Mouse (Mus musculus) MEL (cell line): Measurements from ENCODE around the gene Exoc4. TPM values are rescaled to one million over a fixed set of nuclear protein-coding genes. Genes with fewer than 3 reads are reported as not detected.

Source experiments
- DNase-seq: peaks from one replicate; pipeline ENCODE4 v3.0.0; 2011; ENCODE audit warnings: low read depth, low spot score
- H3K27ac ChIP-seq: 2 replicates; pipeline ENCODE4 v1.5.1; 2012; ENCODE audit warnings: low read depth, mild to moderate bottlenecking, control low read depth, low read length, moderate library complexity; ENCODE audit not compliant: control insufficient read depth
- H3K27me3 ChIP-seq, 2 experiments: fragments of 150-350 bp in 1 of 2; sonication (generic) in 1 of 2; 2 replicates each; pipeline ENCODE4 v1.6.1; 2012; ENCODE audit warnings: low read length in 2 of 2, mild to moderate bottlenecking in 2 of 2, improper control_type of control experiment in 1 of 2, moderate library complexity in 1 of 2; ENCODE audit not compliant: insufficient read depth in 2 of 2, control insufficient read depth in 1 of 2
- H3K36me3 ChIP-seq, 2 experiments: 2 replicates each; pipeline ENCODE4 v1.6.1; 2012 to 2014; ENCODE audit warnings: low read length in 2 of 2, improper control_type of control experiment in 1 of 2, inconsistent platforms in 1 of 2, mild to moderate bottlenecking in 1 of 2; ENCODE audit not compliant: insufficient read depth in 2 of 2, control insufficient read depth in 1 of 2
- H3K4me1 ChIP-seq, 2 experiments: fragments of 150-350 bp in 1 of 2; sonication (generic) in 1 of 2; 2 replicates each; pipeline ENCODE4 v1.6.1; 2012; ENCODE audit warnings: low read length in 2 of 2, improper control_type of control experiment in 1 of 2, mild to moderate bottlenecking in 1 of 2; ENCODE audit not compliant: insufficient read depth in 2 of 2, control insufficient read depth in 1 of 2
- H3K4me3 ChIP-seq, 2 experiments: fragments of 150-350 bp in 1 of 2; sonication (generic) in 1 of 2; 2 replicates each; pipeline ENCODE4 v1.5.1; 2012; ENCODE audit warnings: low read depth in 2 of 2, low read length in 2 of 2, mild to moderate bottlenecking in 2 of 2, moderate library complexity in 2 of 2, control low read depth in 1 of 2, improper control_type of control experiment in 1 of 2; ENCODE audit not compliant: control insufficient read depth in 1 of 2, insufficient read depth in 1 of 2
- H3K79me2 ChIP-seq: 2 replicates; pipeline ENCODE4 v1.6.1; 2012; ENCODE audit warnings: mild to moderate bottlenecking, low read length, moderate library complexity; ENCODE audit not compliant: control insufficient read depth, poor library complexity, insufficient read depth
- H3K9ac ChIP-seq: 2 replicates; pipeline ENCODE4 v1.6.1; 2012; ENCODE audit warnings: low read depth, mild to moderate bottlenecking, control low read depth, low read length, moderate library complexity; ENCODE audit not compliant: control insufficient read depth, poor library complexity, severe bottlenecking
- H3K9me3 ChIP-seq: fragments of 150-350 bp; sonication (generic); replicated peaks from 2 replicates; pipeline ENCODE4 v1.6.1; 2012; ENCODE audit warnings: mild to moderate bottlenecking, low read length, improper control_type of control experiment, moderate library complexity; ENCODE audit not compliant: insufficient read depth
- BHLHE40 ChIP-seq: IDR thresholded peaks from 2 replicates; pipeline ENCODE4 v1.6.1; 2012; ENCODE audit warnings: low read depth, mild to moderate bottlenecking, inconsistent platforms, low read length, improper control_type of control experiment, borderline replicate concordance
- CHD1 ChIP-seq: IDR thresholded peaks from 2 replicates; pipeline ENCODE4 v1.6.1; 2012; ENCODE audit warnings: low read depth, mild to moderate bottlenecking, inconsistent platforms, low read length, improper control_type of control experiment
- CHD2 ChIP-seq: IDR thresholded peaks from 2 replicates; pipeline ENCODE4 v1.6.1; 2011; ENCODE audit warnings: low read length, improper control_type of control experiment
- EP300 ChIP-seq, 2 experiments: IDR thresholded peaks; 2 replicates each; pipeline ENCODE4 v1.6.1; 2011; ENCODE audit warnings: improper control_type of control experiment in 2 of 2, low read length in 2 of 2, low read depth in 1 of 2, mild to moderate bottlenecking in 1 of 2
- GATA1 ChIP-seq: IDR thresholded peaks from 2 replicates; pipeline ENCODE4 v1.6.1; 2011; ENCODE audit warnings: low read depth, low read length, improper control_type of control experiment
- JUND ChIP-seq: IDR thresholded peaks from 2 replicates; pipeline ENCODE4 v1.6.1; 2011; ENCODE audit warnings: low read depth, mild to moderate bottlenecking, improper control_type of control experiment, low read length
- KAT2A ChIP-seq: conservative IDR thresholded peaks from 2 replicates; pipeline ENCODE4 v1.6.1; 2012; ENCODE audit warnings: low read depth, low read length, improper control_type of control experiment, inconsistent platforms
- MXI1 ChIP-seq: IDR thresholded peaks from 2 replicates; pipeline ENCODE4 v1.6.1; 2011; ENCODE audit warnings: mild to moderate bottlenecking, low read depth, low read length, improper control_type of control experiment
- POLR2AphosphoS2 ChIP-seq: IDR thresholded peaks from 2 replicates; pipeline ENCODE4 v1.6.1; 2011; ENCODE audit warnings: low read length, improper control_type of control experiment
- SMC3 ChIP-seq: IDR thresholded peaks from 2 replicates; pipeline ENCODE4 v1.6.1; 2011; ENCODE audit warnings: low read depth, low read length, improper control_type of control experiment
- TAL1 ChIP-seq: IDR thresholded peaks from 2 replicates; pipeline ENCODE4 v1.6.1; 2012; ENCODE audit warnings: mild to moderate bottlenecking, inconsistent platforms, low read length, moderate library complexity, mixed read lengths
- TCF12 ChIP-seq: IDR thresholded peaks from 2 replicates; pipeline ENCODE4 v1.6.1; 2014; ENCODE audit warnings: low read depth, mild to moderate bottlenecking, inconsistent platforms, low read length, improper control_type of control experiment, moderate library complexity
- USF1 ChIP-seq: IDR thresholded peaks from 2 replicates; pipeline ENCODE4 v1.6.1; 2014; ENCODE audit warnings: low read depth, mild to moderate bottlenecking, inconsistent platforms, low read length, improper control_type of control experiment, moderate library complexity
- USF2 ChIP-seq, 2 experiments: IDR thresholded peaks; 2 replicates each; pipeline ENCODE4 v1.6.1; 2011 to 2012; ENCODE audit warnings: improper control_type of control experiment in 2 of 2, low read length in 2 of 2, borderline replicate concordance in 1 of 2, inconsistent platforms in 1 of 2, low read depth in 1 of 2, mild to moderate bottlenecking in 1 of 2; ENCODE audit not compliant: insufficient read depth in 1 of 2
- ZC3H11A ChIP-seq: IDR thresholded peaks from 2 replicates; pipeline ENCODE4 v1.6.1; 2012; ENCODE audit warnings: low read depth, mild to moderate bottlenecking, inconsistent platforms, low read length, improper control_type of control experiment
- ZMIZ1 ChIP-seq: IDR thresholded peaks from 2 replicates; pipeline ENCODE4 v1.6.1; 2012; ENCODE audit warnings: low read depth, mild to moderate bottlenecking, inconsistent platforms, low read length, improper control_type of control experiment, moderate library complexity
- polyA plus RNA-seq, 2 experiments: library from polyadenylated mRNA; stranded (reverse) in 1 of 2; unstranded in 1 of 2; fragments of >175 nt in 1 of 2; fragments of >200 nt in 1 of 2; gene quantifications; 2 replicates each; pipeline versions ENCODE4 v1.2.1 to v1.2.4; 2012; ENCODE audit warnings: low replicate concordance in 2 of 2, low read depth in 1 of 2; ENCODE audit not compliant: insufficient read length in 2 of 2, insufficient read depth in 1 of 2, missing spikeins in 1 of 2
- total RNA-seq: library from RNA; depleted of rRNA; stranded (reverse); fragments of 300-350 nt; gene quantifications from 2 replicates; pipeline ENCODE4 v1.2.3, GENCODE M21; 2012

Gene Exoc4
- total and polyA plus RNA-seq, 3 experiments, result 16.4 to 22.6 TPM; not detected in 1

DNA sequence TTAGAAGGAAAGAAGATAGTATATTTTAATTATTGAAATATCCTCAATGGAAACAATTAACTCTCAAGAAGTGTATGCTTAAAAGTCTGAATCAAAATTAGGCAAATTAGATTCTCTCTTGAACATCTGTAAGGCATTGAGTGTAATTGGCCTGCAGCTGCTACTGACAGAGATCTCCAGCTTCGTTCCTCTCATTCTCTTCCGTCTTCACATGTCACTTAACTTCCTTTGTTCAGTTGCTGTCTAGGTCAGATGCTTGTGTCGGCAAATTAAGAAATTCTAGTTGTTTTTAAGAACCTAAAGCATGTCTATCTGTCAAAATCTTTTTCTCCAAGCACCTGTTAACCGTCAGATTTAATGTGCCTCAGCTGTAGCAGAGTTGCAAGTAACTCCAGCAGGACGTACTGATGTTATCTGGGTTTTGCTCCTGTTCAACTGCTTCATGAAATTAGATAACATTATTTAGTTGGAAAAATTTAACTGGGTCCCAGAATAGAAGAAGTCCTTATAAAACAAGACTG, 269.1 kb downstream of the Exoc4 start:
- Histone ChIP-seq H3K36me3 (peaks cover 0 to 2% of the 10 kb centered on the region in 2 experiments; a peak in 2 of 4 replicates), H3K27ac (no peak overlapping the region), H3K9me3 (no peaks in the 10 kb centered on the region), H3K4me1 (no peaks in the 10 kb centered on the region), H3K79me2 (no peaks in the 10 kb centered on the region), H3K9ac (no peak overlapping the region), H3K27me3 (no peaks in the 10 kb centered on the region), H3K4me3 (no peak overlapping the region)
- no peak for TF ChIP-seq MXI1
- TF ChIP-seq TCF12, result no peak
- TF ChIP-seq USF1, result no peak
- no peak for TF ChIP-seq EP300 (IDR thresholded peaks at IDR 0.05; ENCODE audit: low read depth in 1 of 2, low read length in 2 of 2)
- no peak for TF ChIP-seq CHD2
- TF ChIP-seq TAL1, result no peak
- TF ChIP-seq USF2 (IDR thresholded peaks at IDR 0.05; ENCODE audit: borderline replicate concordance in 1 of 2, insufficient read depth in 1 of 2, low read depth in 1 of 2, low read length in 2 of 2), result no peak
- TF ChIP-seq SMC3, result no peak
- no peak for TF ChIP-seq GATA1
- TF ChIP-seq ZMIZ1, result no peak
- TF ChIP-seq KAT2A, result no peak
- TF ChIP-seq ZC3H11A, result no peak
- no peak for DNase-seq

DNA sequence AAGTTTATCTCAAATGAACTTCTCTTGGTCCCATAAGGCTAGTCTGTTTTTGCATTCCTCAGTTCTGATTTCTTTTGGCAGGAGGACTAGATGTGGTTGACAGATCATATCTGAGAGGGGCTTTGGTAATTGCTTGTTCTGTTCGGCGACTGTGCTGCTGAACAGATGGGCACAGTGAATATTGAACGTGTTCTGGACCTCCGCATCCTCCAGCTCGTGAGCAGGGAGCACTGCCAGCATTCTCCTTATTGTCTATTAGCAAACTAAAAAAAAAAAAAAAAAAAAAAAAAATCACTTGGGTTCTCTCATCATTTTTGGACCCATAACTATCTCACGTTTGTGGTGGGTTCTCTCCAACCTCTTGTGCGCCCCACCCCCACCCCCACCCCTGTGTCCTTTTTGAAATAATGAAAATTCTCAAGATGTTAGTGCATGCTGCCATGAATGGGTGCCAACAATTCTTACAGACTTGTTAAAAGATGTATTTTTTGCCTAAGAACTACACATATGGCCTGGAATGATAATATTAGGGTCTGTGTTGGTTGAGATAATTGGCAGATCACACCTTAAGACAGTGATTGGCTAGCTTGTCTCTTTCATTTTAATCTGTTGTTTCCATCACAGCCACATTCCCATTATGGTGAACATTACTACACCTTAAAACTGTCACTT, 276.9 kb downstream of the Exoc4 start:
- H3K9me3 ChIP-seq, result no peaks in the 10 kb centered on the region
- H3K27ac ChIP-seq, result no peak overlapping the region
- peaks cover 0 to 6% of the 10 kb centered on the region in 2 experiments; a peak in 1 of 4 replicates for H3K36me3 ChIP-seq
- no peaks in the 10 kb centered on the region for H3K27me3 ChIP-seq
- H3K79me2 ChIP-seq, result no peaks in the 10 kb centered on the region
- TF ChIP-seq CHD2 (no peak), TCF12 (peak; percentile 38; the same call in 1 of the 2 replicates), EP300 (IDR thresholded peaks at IDR 0.05; ENCODE audit: low read depth in 1 of 2, low read length in 2 of 2) (peak in 1 of 2 experiments; percentile 22; a peak in 2 of 4 replicates), POLR2AphosphoS2 (no peak)
- peak; percentile 18 for DNase-seq
- no peak overlapping the region for H3K9ac ChIP-seq
- H3K4me3 ChIP-seq, result no peak overlapping the region
- peaks cover 0 to 3% of the 10 kb centered on the region in 2 experiments; a peak in 3 of 4 replicates for H3K4me1 ChIP-seq

GRCm38 (mm10) chr6:33540356-33540755, 291.5 kb downstream of the Exoc4 start:
- Histone ChIP-seq H3K79me2 (no peaks in the 10 kb centered on the region), H3K27ac (no peak overlapping the region), H3K4me3 (no peak overlapping the region), H3K36me3 (no peaks in the 10 kb centered on the region), H3K9me3 (no peaks in the 10 kb centered on the region), H3K27me3 (no peaks in the 10 kb centered on the region), H3K4me1 (no peaks in the 10 kb centered on the region), H3K9ac (no peak overlapping the region)
- no peak for TF ChIP-seq POLR2AphosphoS2
- no peak for TF ChIP-seq BHLHE40
- TF ChIP-seq CHD1, result no peak
- no peak for TF ChIP-seq CHD2
- no peak for TF ChIP-seq KAT2A
- no peak for TF ChIP-seq JUND
- TF ChIP-seq ZMIZ1, result no peak
- DNase-seq, result no peak
